Mouse (Mus musculus) lung, postnatal 14 days (tissue): ENCODE results near the gene Pttg1.

Source experiments
- DNase-seq: peaks from one replicate; pipeline ENCODE4 v3.0.0; 2021

The Pttg1 gene

DNA sequence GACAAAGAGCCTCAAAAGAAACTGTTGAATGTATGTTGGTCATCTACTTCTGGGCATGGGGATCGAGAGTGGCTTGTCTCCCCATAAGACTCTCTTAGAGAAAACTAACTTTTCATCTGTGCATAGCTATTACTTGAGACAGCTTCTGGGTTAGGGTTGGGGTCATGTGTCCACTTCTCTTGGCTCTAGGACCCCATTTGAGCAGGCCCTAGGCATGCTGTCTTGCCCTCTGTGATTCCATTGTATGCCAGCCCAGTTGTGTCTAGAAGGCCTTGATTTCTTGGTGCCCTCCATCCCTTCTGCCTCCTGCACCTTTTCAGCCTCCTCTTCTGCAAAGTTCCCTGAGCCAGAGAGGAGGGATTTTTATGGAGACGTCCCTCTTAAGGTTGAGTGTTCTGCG is 54.2 kb downstream of the Pttg1 start:
- DNase-seq: no peak
